Mouse (Mus musculus) layer of hippocampus, postnatal 14 days (tissue): ENCODE results near the gene Tkt. TPM values are rescaled to one million over a fixed set of nuclear protein-coding genes. Genes with fewer than 3 reads are reported as not detected.

Experiments
- DNase-seq, 2 experiments: peaks; one replicate each; pipeline ENCODE4 v3.0.0; 2021 to 2022; ENCODE audit warnings: low spot score in 2 of 2, mixed read lengths in 1 of 2
- total RNA-seq, 2 experiments: library from RNA; stranded (reverse); gene quantifications; 2 replicates each; pipeline ENCODE4 v1.2.3; 2021

The Tkt gene
- total RNA-seq, 2 experiments from 2014 or later = 170 to 200 TPM

GRCm38 (mm10) chr14:30584077-30584476 lies 35.9 kb downstream of the Tkt start:
- DNase-seq = no peak

- DNase-seq = no peak
These were observed 36.5 kb downstream of the Tkt start for GRCm38 (mm10) chr14:30584497-30585251.

GRCm38 (mm10) chr14:30585323-30585722 lies 37.2 kb downstream of the Tkt start:
- DNase-seq = no peak

GRCm38 (mm10) chr14:30586780-30587461 lies 38.8 kb downstream of the Tkt start:
- no peak for DNase-seq

GRCm38 (mm10) chr14:30590041-30590645 lies 42.0 kb downstream of the Tkt start:
- no peak for DNase-seq

- DNase-seq = no peak
These were observed 42.8 kb downstream of the Tkt start for GRCm38 (mm10) chr14:30590918-30591317.

GRCm38 (mm10) chr14:30591417-30591816 lies 43.3 kb downstream of the Tkt start:
- peak; percentile 73 to 78 for DNase-seq

GRCm38 (mm10) chr14:30593279-30594091 lies 45.3 kb downstream of the Tkt start:
- DNase-seq = peak; percentile 50 to 59

GRCm38 (mm10) chr14:30594092-30594695 lies 46.0 kb downstream of the Tkt start:
- peak in 1 of 2 experiments; percentile 51 for DNase-seq

- no peak for DNase-seq
These were observed 47.6 kb downstream of the Tkt start for GRCm38 (mm10) chr14:30595576-30596313.

- DNase-seq = no peak
These were observed 48.2 kb downstream of the Tkt start for GRCm38 (mm10) chr14:30596407-30596806.

- no peak for DNase-seq
These were observed 49.0 kb downstream of the Tkt start for GRCm38 (mm10) chr14:30597142-30597541.

GRCm38 (mm10) chr14:30606817-30607216 lies 58.7 kb downstream of the Tkt start:
- DNase-seq = no peak

GRCm38 (mm10) chr14:30607696-30608095 lies 59.5 kb downstream of the Tkt start:
- no peak for DNase-seq

- DNase-seq = no peak
These were observed 60.0 kb downstream of the Tkt start for GRCm38 (mm10) chr14:30608176-30608575.

- DNase-seq = no peak
These were observed 61.3 kb downstream of the Tkt start for GRCm38 (mm10) chr14:30609499-30609898.

- no peak for DNase-seq
These were observed 62.1 kb downstream of the Tkt start for GRCm38 (mm10) chr14:30610304-30610703.

GRCm38 (mm10) chr14:30610940-30611339 lies 62.8 kb downstream of the Tkt start:
- no peak for DNase-seq

GRCm38 (mm10) chr14:30612523-30612922 lies 64.4 kb downstream of the Tkt start:
- peak; percentile 59 to 68 for DNase-seq
